Mouse (Mus musculus) bone marrow, adult 2 months (tissue): ENCODE data around the gene Slc22a23.

Experiments used
- CTCF ChIP-seq: fragments of 200-500 bp; IDR thresholded peaks from 2 replicates; pipeline ENCODE4 v1.5.1; 2011; ENCODE audit warnings: low read length, control low read depth; ENCODE audit not compliant: control insufficient read depth, insufficient read depth
- POLR2A ChIP-seq: fragments of 200-500 bp; IDR thresholded peaks from 2 replicates; pipeline ENCODE4 v1.6.1; 2011; ENCODE audit warnings: low read depth, mild to moderate bottlenecking, control low read depth, low read length, borderline replicate concordance; ENCODE audit not compliant: control insufficient read depth

DNA sequence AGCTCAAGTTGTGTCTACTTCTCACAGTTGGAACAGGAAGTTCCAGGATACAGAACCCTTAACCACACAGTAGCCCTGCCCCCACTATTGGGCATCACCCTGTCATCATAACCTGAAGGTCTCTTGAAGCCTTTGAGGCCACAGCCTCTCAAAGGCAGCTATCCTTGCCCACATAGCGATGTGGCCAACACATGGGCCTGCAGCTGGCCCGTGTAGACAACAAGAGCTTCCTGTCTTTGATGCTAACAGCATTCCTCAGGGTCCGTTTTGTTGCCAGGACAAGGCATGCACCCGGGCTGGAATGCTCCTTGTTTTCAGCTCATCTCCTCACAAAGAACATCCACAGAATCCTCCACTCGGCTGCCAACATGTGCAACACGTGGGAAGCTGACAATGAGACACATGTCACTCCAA is 66.7 kb downstream of the Slc22a23 start:
- TF ChIP-seq POLR2A (no peak), CTCF (no peak)
